Mouse (Mus musculus) bone marrow macrophage, adult 2 months (primary cell): ENCODE results near the gene Rrm1. TPM values are rescaled to one million over a fixed set of nuclear protein-coding genes. Genes with fewer than 3 reads are reported as not detected.
"Not testable (repeated sequence)": the region's sequence is repeated elsewhere in the genome, so short reads cannot be mapped to it uniquely, and the experiment has no call there.

Source experiments
- H3K27ac ChIP-seq: 2 replicates; pipeline ENCODE4 v1.5.1; 2012; ENCODE audit warnings: low read depth, low read length; ENCODE audit not compliant: insufficient read depth
- H3K4me1 ChIP-seq: 2 replicates; pipeline ENCODE4 v1.6.1; 2012; ENCODE audit warnings: low read length; ENCODE audit not compliant: control insufficient read depth, insufficient read depth
- H3K4me3 ChIP-seq: 2 replicates; pipeline ENCODE4 v1.5.1; 2012; ENCODE audit warnings: mild to moderate bottlenecking, low read length, moderate library complexity; ENCODE audit not compliant: insufficient read depth
- CTCF ChIP-seq: IDR thresholded peaks from 2 replicates; pipeline ENCODE4 v1.5.1; 2012; ENCODE audit warnings: low read depth, mild to moderate bottlenecking, low read length, moderate library complexity
- POLR2A ChIP-seq: IDR thresholded peaks from 2 replicates; pipeline ENCODE4 v1.6.1; 2012; ENCODE audit warnings: mild to moderate bottlenecking, low read depth, low read length, borderline replicate concordance
- polyA plus RNA-seq: library from polyadenylated mRNA; stranded (reverse); fragments of >200 nt; gene quantifications from 2 replicates; pipeline ENCODE4 v1.2.4, GENCODE M21; 2012; ENCODE audit not compliant: missing spikeins, insufficient read depth, insufficient read length

Gene Rrm1
- polyA plus RNA-seq, 1 experiment: 78.4 TPM

DNA sequence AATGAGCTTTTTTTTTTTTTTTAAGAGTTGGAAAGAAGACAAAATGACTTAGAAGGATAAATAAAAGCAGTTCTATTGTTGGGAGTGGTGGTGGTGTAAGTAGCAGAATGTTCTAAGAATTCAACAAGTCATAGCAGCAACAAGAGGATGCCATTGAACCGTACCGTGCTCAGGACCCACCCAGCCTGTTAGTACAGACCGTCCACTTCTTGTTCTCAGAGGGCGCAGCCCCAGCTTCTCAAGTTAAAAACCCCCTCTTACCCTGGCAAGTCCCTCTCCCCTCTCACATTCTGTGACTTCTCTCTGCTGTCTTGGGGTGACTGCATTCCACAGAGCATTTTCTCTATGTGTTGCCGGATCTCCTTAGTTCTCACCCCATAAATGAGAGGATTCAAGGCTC is 35.1 kb downstream of the Rrm1 start:
- peaks cover 8% of the 10 kb centered on the region for H3K4me1 ChIP-seq
- no peak overlapping the region for H3K4me3 ChIP-seq
- H3K27ac ChIP-seq: no peak overlapping the region
- TF ChIP-seq CTCF (no peak), POLR2A (no peak)

DNA sequence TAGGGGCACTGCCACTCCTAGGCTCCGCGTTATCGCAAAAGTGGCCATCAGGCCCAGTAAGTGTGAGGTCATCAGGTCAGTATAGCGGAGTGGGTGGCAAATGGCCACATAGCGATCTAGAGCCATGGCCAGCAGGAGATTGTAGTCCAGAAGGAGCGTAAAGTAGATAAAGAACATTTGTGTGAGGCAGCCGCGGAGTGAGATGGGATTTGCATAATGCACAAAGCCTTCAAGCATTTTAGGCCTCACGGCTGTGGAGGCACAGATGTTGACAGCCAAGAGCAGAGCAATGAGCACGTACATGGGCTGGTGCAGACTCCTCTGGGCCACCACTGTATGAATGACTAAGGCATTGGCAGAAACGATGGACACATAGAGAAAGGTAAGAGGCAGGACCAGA is 35.9 kb downstream of the Rrm1 start:
- peaks cover 8% of the 10 kb centered on the region for H3K4me1 ChIP-seq
- TF ChIP-seq CTCF (no peak), POLR2A (no peak)
- H3K27ac ChIP-seq: no peak overlapping the region
- H3K4me3 ChIP-seq: no peak overlapping the region

DNA sequence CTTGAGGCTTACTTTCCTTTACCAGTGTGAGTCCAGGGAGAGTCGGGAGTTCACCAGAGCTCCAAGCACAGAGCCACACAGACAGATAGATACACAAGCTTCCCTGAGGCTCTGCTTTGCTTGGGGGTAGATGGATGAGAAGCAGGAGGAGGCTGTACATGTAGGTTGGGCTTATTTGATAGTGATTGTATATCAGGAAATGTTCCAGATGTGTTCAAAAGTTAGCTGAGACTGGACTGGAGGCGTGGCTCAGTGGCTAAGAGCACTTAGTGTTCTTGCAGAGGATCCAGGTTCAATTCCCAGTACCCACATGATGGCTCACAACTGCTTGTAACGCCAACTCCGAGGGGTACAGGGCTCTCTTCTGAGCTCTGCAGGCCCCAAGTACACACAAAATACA is 36.9 kb downstream of the Rrm1 start:
- no peak for TF ChIP-seq POLR2A
- TF ChIP-seq CTCF: no peak
- no peak overlapping the region for H3K4me3 ChIP-seq
- no peak overlapping the region for H3K27ac ChIP-seq
- peaks cover 8% of the 10 kb centered on the region for H3K4me1 ChIP-seq

DNA sequence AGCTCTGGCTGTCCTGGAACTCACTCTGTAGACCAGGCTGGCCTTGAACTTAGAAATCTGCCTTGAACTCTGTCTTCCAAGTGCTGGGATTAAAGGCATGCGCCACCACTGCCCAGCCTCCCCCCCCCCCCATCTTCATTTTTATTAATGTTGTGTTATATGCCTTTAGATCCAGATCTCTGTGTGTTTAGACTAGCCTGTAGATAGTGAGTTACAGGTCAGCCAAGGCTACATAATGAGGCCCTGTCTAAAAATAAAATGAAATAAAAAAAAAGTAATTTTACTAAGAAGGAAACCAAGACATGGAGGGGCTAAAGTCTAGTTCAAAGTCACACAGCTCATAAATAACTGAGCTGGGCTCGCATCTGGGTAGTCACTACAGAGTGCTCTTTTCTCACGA is 37.4 kb downstream of the Rrm1 start:
- H3K4me3 ChIP-seq: no peak overlapping the region
- H3K4me1 ChIP-seq: peaks cover 8% of the 10 kb centered on the region
- H3K27ac ChIP-seq: no peak overlapping the region
- TF ChIP-seq CTCF: no peak
- TF ChIP-seq POLR2A: no peak

DNA sequence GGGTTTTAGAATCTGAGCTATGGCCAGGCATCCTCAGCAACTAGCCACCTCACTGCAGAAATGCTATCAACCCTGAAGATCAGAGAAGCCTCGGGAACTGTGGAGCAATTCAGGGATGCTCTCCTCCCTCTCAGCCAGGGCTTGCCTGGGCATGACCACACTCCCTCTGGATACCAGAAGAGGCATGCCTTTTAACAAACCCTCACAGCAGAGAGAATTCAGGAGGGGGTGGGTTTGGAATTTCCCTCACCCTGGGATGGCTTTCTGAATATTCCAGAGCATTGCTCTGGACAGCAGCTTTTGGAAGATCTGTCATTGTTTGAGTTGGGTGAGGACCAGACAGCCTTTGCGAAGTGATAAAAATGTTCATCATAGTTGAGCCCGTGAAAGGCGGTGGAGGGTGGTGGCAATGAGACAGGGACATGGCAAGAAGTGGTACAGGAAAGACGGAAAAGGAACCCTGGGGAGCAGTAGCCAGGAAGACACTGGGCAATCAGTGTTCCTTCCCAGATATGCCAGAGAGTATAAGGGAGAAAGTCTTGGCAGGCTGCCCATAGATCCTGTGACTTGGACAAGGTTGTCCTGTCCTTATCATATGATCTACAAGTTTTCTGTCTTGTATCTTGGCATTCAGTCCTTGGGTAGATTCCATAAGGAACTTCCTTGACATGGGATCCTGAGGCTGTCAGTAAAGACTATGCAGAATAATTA is 38.0 kb downstream of the Rrm1 start:
- no peak overlapping the region for H3K4me3 ChIP-seq
- no peak overlapping the region for H3K27ac ChIP-seq
- peaks cover 8% of the 10 kb centered on the region for H3K4me1 ChIP-seq
- TF ChIP-seq CTCF: no peak
- no peak for TF ChIP-seq POLR2A

DNA sequence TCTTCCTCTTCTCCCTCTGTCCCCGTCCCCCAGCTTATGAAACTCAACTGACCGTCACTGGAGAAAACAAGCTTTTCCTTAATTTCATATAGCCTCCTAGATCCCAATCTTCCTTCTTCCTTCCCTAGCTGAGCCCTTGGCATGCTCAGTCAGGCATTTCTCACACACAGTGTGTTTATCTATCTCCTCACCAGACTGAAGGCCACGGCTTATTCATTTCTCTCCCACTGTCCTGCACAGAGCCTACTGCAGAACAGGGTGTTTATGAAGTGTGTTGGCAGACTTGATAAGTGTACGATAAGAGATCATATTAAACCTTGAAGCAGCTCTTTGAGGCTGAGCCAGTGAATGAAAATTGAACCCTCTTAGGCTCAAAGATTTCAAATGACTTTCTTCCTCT is 39.3 kb downstream of the Rrm1 start:
- H3K4me1 ChIP-seq: peaks cover 8% of the 10 kb centered on the region
- TF ChIP-seq POLR2A (no peak), CTCF (no peak)

DNA sequence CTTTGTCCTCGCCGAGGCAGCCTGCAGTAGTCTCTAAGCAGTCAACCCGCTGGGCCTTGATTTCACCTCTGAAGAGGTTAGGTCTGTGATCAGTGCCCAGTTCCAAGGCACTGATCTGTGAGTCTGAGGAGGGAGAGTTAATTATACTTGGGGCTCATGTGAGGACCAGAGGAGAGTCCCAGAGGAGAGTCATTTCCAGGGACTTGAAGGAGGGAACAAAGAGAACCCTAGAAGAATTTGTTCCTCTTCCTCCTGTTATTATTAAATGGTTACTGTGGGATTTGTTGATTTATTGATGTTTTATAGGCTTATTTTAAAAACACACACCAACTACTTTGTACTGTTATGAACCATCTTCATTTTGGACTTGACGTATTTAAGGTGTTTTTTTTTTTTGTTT is 40.1 kb downstream of the Rrm1 start, which contains the start of gene Olfr543:
Gene Olfr543, minus strand, starts transcription at position 101 of the 400 bp plus-strand sequence.
- TF ChIP-seq CTCF: no peak
- TF ChIP-seq POLR2A: no peak
- Histone ChIP-seq H3K4me1 (peaks cover 8% of the 10 kb centered on the region), H3K27ac (no peak within 1 kb of the TSS), H3K4me3 (no peak within 1 kb of the TSS)

More for the DNA sequence above, 39.3 kb downstream of the Rrm1 start:
- Histone ChIP-seq H3K27ac (no peak overlapping the region), H3K4me3 (no peak overlapping the region)

DNA sequence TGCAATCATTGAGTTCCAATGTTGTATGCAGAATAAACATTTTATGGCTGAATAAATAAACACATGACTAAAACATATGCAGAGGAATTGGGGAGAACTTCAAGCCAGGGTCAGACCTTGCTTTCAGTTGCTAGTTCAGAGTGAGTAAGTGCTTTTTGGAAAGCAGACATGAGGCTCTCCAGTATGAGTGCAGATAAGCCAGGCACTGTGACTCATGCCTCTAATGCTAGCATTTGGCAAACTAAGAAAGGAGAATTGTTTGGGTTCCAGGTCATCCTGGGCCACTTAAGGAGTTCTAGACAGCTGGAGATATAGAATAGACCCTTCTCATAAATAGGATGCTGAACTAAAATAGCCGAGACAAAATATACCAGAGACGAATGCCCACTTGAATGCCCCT is 42.2 kb downstream of the Rrm1 start:
- TF ChIP-seq CTCF (no peak), POLR2A (no peak)
- no peak overlapping the region for H3K27ac ChIP-seq
- H3K4me3 ChIP-seq: no peak overlapping the region
- peaks cover 8% of the 10 kb centered on the region for H3K4me1 ChIP-seq

DNA sequence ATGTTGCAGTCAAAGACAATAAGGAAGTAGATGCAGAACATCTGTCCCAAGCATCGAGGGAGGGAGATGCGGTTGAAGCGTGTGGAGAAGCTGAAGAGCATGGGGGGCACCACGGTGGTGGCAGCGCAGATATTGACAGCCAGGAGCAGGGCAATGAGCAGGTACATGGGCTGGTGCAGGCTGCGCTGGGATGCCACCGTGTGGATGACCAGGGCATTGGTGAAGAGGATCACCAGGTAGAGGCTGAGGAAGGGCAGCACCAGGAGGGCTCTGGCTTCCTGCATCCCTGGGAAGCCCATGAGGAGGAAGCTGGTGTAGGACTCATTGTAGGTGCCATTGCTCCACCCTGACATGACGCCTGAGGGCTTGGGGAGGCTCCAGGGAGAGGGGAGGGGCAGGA is 43.3 kb downstream of the Rrm1 start:
- not testable (repeated sequence) for H3K4me3 ChIP-seq, H3K27ac ChIP-seq

DNA sequence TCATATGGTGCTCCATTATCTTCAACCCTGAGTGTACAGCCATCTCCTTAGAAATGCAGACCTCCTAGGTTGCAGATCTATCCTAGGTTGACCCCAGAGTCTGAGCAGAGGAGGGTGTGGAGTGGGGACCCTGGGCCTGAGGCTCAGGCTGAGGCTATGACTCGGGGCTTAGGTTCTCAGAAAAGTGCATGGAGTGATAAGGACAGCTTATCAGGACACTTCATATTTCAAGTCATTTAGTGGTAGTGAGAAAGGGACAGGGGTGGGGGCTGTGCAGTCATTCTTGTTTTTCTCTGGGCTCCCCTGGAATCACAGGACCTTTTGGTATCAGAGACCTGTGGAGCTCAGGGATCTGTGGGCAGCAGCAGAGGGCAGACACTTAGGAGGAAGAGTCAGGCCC is 44.6 kb downstream of the Rrm1 start:
- H3K4me3 ChIP-seq: no peak overlapping the region
- no peak for TF ChIP-seq POLR2A
- TF ChIP-seq CTCF: no peak
- H3K4me1 ChIP-seq: no peaks in the 10 kb centered on the region
- no peak overlapping the region for H3K27ac ChIP-seq

More for the DNA sequence above, 43.3 kb downstream of the Rrm1 start:
- H3K4me1 ChIP-seq: not testable (repeated sequence)

DNA sequence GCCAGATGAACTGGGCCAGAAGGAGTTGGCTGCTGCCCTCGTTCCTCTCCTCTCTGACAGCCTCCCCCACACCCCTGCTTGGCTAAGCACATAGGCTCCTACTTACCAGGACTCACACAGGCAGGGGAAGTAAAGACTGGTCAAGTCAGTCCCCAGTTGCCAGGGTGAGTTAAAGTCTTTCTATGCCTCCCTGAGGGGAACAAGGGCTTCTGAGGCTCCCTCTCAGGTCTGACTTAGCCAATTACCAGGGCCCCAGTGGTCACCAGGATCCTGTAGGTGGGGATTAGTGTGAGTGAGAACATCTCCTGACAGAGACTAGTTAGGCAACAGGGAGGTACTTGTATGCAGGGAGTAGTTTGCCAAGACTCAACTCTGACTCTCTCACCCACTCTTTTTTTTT is 46.7 kb downstream of the Rrm1 start, which contains the start of gene Olfr544:
Gene Olfr544, minus strand, starts transcription at position 153 of the 400 bp plus-strand sequence.
- no peaks in the 10 kb centered on the region for H3K4me1 ChIP-seq
- TF ChIP-seq POLR2A: no peak
- TF ChIP-seq CTCF: no peak
- H3K4me3 ChIP-seq: no peak within 1 kb of the TSS
- H3K27ac ChIP-seq: no peak within 1 kb of the TSS

DNA sequence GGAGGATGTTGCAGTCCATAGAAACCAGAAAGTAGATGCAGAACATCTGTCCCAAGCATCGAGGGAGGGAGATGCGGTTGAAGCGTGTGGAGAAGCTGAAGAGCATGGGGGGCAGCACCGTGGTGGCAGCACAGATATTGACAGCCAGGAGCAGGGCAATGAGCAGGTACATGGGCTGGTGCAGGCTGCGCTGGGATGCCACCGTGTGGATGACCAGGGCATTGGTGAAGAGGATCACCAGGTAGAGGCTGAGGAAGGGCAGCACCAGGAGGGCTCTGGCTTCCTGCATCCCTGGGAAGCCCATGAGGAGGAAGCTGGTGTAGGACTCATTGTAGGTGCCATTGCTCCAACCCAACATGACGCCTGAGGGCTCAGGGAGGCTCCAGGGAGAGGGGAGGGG is 52.9 kb downstream of the Rrm1 start:
- not testable (repeated sequence) for H3K27ac ChIP-seq, H3K4me1 ChIP-seq, H3K4me3 ChIP-seq
